Mouse (Mus musculus) small intestine, adult 2 months (tissue): ENCODE measurements around the gene Zscan18. TPM values are rescaled to one million over a fixed set of nuclear protein-coding genes. Genes with fewer than 3 reads are reported as not detected.
A peak's percentile ranks its signal among the peaks of the same experiment; 100 is the strongest.
"Not testable (repeated sequence)": the region's sequence is repeated elsewhere in the genome, so short reads cannot be mapped to it uniquely, and the experiment has no call there.

ENCODE experiments used
- H3K27ac ChIP-seq: fragments of 200-500 bp; 2 replicates; pipeline ENCODE4 v1.5.1; 2012; ENCODE audit warnings: low read depth, low read length, control low read depth, inconsistent platforms; ENCODE audit not compliant: insufficient read depth
- H3K27me3 ChIP-seq: fragments of 200-500 bp; 2 replicates; pipeline ENCODE4 v1.6.1; 2012; ENCODE audit warnings: mild to moderate bottlenecking, moderate library complexity, low read length, inconsistent platforms; ENCODE audit not compliant: control insufficient read depth, insufficient read depth
- H3K36me3 ChIP-seq: fragments of 200-500 bp; 2 replicates; pipeline ENCODE4 v1.6.1; 2012; ENCODE audit warnings: mild to moderate bottlenecking, low read length, control low read depth, inconsistent platforms; ENCODE audit not compliant: control insufficient read depth, insufficient read depth
- H3K4me1 ChIP-seq: fragments of 200-500 bp; 2 replicates; pipeline ENCODE4 v1.6.1; 2012; ENCODE audit warnings: low read length, inconsistent platforms, mixed read lengths; ENCODE audit not compliant: control insufficient read depth, insufficient read depth, insufficient read length
- H3K4me3 ChIP-seq: fragments of 200-500 bp; 2 replicates; pipeline ENCODE4 v1.5.1; 2012; ENCODE audit warnings: low read depth, mild to moderate bottlenecking, control low read depth, inconsistent platforms, low read length, moderate library complexity
- CTCF ChIP-seq: fragments of 200-500 bp; IDR thresholded peaks from 2 replicates; pipeline ENCODE4 v1.5.1; 2012; ENCODE audit warnings: low read depth, mild to moderate bottlenecking, control low read depth, inconsistent platforms, low read length, moderate library complexity, mixed read lengths; ENCODE audit not compliant: insufficient replicate concordance, insufficient read length; ENCODE audit errors: extremely low read depth
- POLR2A ChIP-seq: fragments of 200-500 bp; IDR thresholded peaks from 2 replicates; pipeline ENCODE4 v1.6.1; 2012; ENCODE audit warnings: low read depth, mild to moderate bottlenecking, control low read depth, inconsistent platforms, low read length, moderate library complexity
- WGBS: fragments of 180-500 bp; shearing (Covaris S2); methylation state at CpG from one replicate; pipeline ENCODE4 v1.1.7; 2018; 5-methylcytosine and 5-hydroxymethylcytosine counted together
- polyA plus RNA-seq: library from polyadenylated mRNA; depleted of rRNA; stranded (reverse); fragments of >200 nt; gene quantifications from 2 replicates; pipeline ENCODE4 v1.2.3, GENCODE M21; 2012

Zscan18 gene
- polyA plus RNA-seq, 1 experiment: 0.24 TPM

- TF ChIP-seq CTCF (no peak), POLR2A (no peak)
- H3K4me3 ChIP-seq: peak overlapping the region; percentile 66
- H3K27me3 ChIP-seq: no peaks in the 10 kb centered on the region
- WGBS: 1% methylated on average over 16 of the region's 16 CpGs
- H3K4me1 ChIP-seq: peaks cover 6% of the 10 kb centered on the region; the same call in 1 of the 2 replicates
- H3K27ac ChIP-seq: no peak overlapping the region
- H3K36me3 ChIP-seq: 0 out of 2 replicates have a peak, but pooled peaks cover 9% of the 10 kb centered on the region
Measured at GRCm38 (mm10) chr7:12803727-12804071, 264 bp upstream of the Zscan18 start.

- H3K4me3 ChIP-seq: no peak overlapping the region
- no peaks in the 10 kb centered on the region for H3K27me3 ChIP-seq
- H3K27ac ChIP-seq: no peak overlapping the region
- H3K36me3 ChIP-seq: no peaks in the 10 kb centered on the region
- WGBS: 90% methylated on average over 1 of the region's 1 CpGs
- TF ChIP-seq CTCF (no peak), POLR2A (no peak)
- peaks cover 6% of the 10 kb centered on the region; the same call in 1 of the 2 replicates for H3K4me1 ChIP-seq
Measured at GRCm38 (mm10) chr7:12799554-12799953, 3.9 kb downstream of the Zscan18 start.

GRCm38 (mm10) chr7:12797971-12798370, 5.5 kb downstream of the Zscan18 start:
- no peak overlapping the region for H3K27ac ChIP-seq
- 72% methylated on average over 2 of the region's 2 CpGs for WGBS
- TF ChIP-seq CTCF (no peak), POLR2A (no peak)
- H3K27me3 ChIP-seq: no peaks in the 10 kb centered on the region
- H3K4me1 ChIP-seq: peaks cover 2% of the 10 kb centered on the region; the same call in 1 of the 2 replicates
- no peaks in the 10 kb centered on the region for H3K36me3 ChIP-seq
- H3K4me3 ChIP-seq: no peak overlapping the region

- not testable (repeated sequence) for H3K4me3 ChIP-seq, H3K36me3 ChIP-seq, H3K27me3 ChIP-seq, H3K4me1 ChIP-seq, H3K27ac ChIP-seq
- WGBS: 81% methylated on average over 11 of the region's 11 CpGs
Measured at GRCm38 (mm10) chr7:12792624-12793023, 10.8 kb downstream of the Zscan18 start.

- Histone ChIP-seq H3K4me1 (no peaks in the 10 kb centered on the region), H3K27me3 (no peaks in the 10 kb centered on the region), H3K4me3 (no peak overlapping the region), H3K36me3 (no peaks in the 10 kb centered on the region), H3K27ac (no peak overlapping the region)
- 30% methylated on average over 5 of the region's 5 CpGs for WGBS
- TF ChIP-seq POLR2A: no peak
- TF ChIP-seq CTCF: no peak
Measured at GRCm38 (mm10) chr7:12788025-12788424, 15.4 kb downstream of the Zscan18 start.

GRCm38 (mm10) chr7:12787333-12787732, 16.1 kb downstream of the Zscan18 start:
- Histone ChIP-seq H3K27ac (no peak overlapping the region), H3K36me3 (no peaks in the 10 kb centered on the region), H3K4me1 (no peaks in the 10 kb centered on the region), H3K27me3 (no peaks in the 10 kb centered on the region), H3K4me3 (no peak overlapping the region)
- 63% methylated on average over 6 of the region's 6 CpGs for WGBS
- TF ChIP-seq CTCF: no peak
- TF ChIP-seq POLR2A: no peak

- peak overlapping the region; percentile 77 for H3K4me3 ChIP-seq
- 2% methylated on average over 57 of the region's 57 CpGs for WGBS
- no peaks in the 10 kb centered on the region for H3K36me3 ChIP-seq
- no peak overlapping the region for H3K27ac ChIP-seq
- H3K27me3 ChIP-seq: peaks cover 4% of the 10 kb centered on the region
- H3K4me1 ChIP-seq: peaks cover 9% of the 10 kb centered on the region
- TF ChIP-seq POLR2A (no peak), CTCF (no peak)
Measured at GRCm38 (mm10) chr7:12780151-12780830, 23.1 kb downstream of the Zscan18 start.
